Comparison of ENCODE assay signal across 10 mouse cellular contexts in the genomic region with DNA sequence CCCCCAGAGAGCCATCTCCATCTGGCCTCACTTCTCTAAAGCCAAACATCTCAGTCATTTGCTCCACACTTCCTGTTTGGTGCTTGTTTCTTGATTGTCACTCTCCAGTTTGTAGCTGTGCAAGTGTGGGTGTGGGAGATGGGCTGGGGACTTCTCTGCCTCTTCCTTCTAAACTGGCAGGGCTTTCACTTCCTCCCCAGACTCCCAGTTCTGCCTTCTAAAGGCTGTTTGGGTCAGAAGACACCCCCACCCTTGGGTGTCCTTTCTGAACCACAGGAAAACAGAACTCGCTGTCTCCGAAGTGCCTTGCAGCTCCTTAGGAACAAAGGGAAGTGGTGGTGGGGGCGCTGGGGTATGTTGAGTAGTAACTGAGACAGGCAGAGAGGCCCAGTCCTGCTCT. TPM values are rescaled to one million over a fixed set of nuclear protein-coding genes. Genes with fewer than 3 reads are reported as not detected.
DNase-seq lines count a peak whose midpoint lies in the region; ATAC-seq and TF ChIP-seq lines count a peak whose summit lies in the region.
"Had no signal": no experiment of that assay in that cellular context is flagged by ENCODE, and none has a peak within 500 bp of the region (broad histone marks: within the 10 kb centered on the region; RNA-seq: fewer than 3 reads in every experiment).

No protein-coding gene starts in this region.

- H3K9me3 ChIP-seq in heart, embryonic 11.5 days (replicated peaks; ENCODE audit: control insufficient read depth, low read length) = no peaks in the 10 kb centered on the region
- no peaks in the 10 kb centered on the region for H3K9me3 ChIP-seq in hindbrain, postnatal 0 days (ENCODE audit: low read length)
- H3K9me3 ChIP-seq: limb, embryonic 12.5 days; neural tube, embryonic 15.5 days had no signal

- H3K4me2 ChIP-seq in heart, embryonic 11.5 days = no peak overlapping the region
- H3K4me2 ChIP-seq in hindbrain, postnatal 0 days (ENCODE audit: low read depth, low read length) = no peak overlapping the region
- H3K4me2 ChIP-seq: limb, embryonic 12.5 days; neural tube, embryonic 15.5 days had no signal

- 58% methylated on average over 3 of the region's 3 CpGs for WGBS in heart, adult 2 months
- WGBS in heart, embryonic 11.5 days (ENCODE audit: insufficient replicate concordance) = 69% methylated on average over 3 of the region's 3 CpGs
- 80% methylated on average over 3 of the region's 3 CpGs for WGBS in hindbrain, postnatal 0 days

- ATAC-seq in heart, embryonic 11.5 days (replicated peaks; ENCODE audit: insufficient number of reproducible peaks, low FRiP score, low TSS enrichment) = no peak
- peak; percentile 76 for ATAC-seq in megakaryocyte, adult 5-6 weeks (ENCODE audit: poor library complexity, severe bottlenecking)
- ATAC-seq in hindbrain, postnatal 0 days = no peak

- TF ChIP-seq POLR2A in heart, adult 2 months (IDR thresholded peaks at IDR 0.05; ENCODE audit: insufficient read depth, low read depth, low read length) = no peak

- H3K27ac ChIP-seq in heart, adult 2 months = no peak overlapping the region; the same call in 1 of the 2 replicates
- H3K27ac ChIP-seq in heart, embryonic 11.5 days (ENCODE audit: low read depth, low read length) = no peak overlapping the region
- H3K27ac ChIP-seq in hindbrain, postnatal 0 days = no peak overlapping the region
- H3K27ac ChIP-seq: limb, embryonic 12.5 days; neural tube, embryonic 15.5 days had no signal

- no peak for TF ChIP-seq EP300 in heart, adult 2 months (IDR thresholded peaks at IDR 0.05; ENCODE audit: insufficient read depth, low read depth, low read length)

- no peak overlapping the region for H3K9ac ChIP-seq in heart, adult 2 months (ENCODE audit: low read depth, low read length)
- H3K9ac ChIP-seq in heart, embryonic 11.5 days (ENCODE audit: low read depth, low read length) = no peak overlapping the region
- H3K9ac ChIP-seq in hindbrain, postnatal 0 days (replicated peaks; ENCODE audit: low read length) = no peak overlapping the region
- H3K9ac ChIP-seq: limb, embryonic 12.5 days; neural tube, embryonic 15.5 days had no signal

- no peaks in the 10 kb centered on the region for H3K79me2 ChIP-seq in heart, adult 2 months (replicated peaks; ENCODE audit: control insufficient read depth, insufficient read depth, low read length)

- no peak for TF ChIP-seq CTCF in heart, adult 2 months (IDR thresholded peaks at IDR 0.05)
- TF ChIP-seq CTCF in hindbrain, postnatal 0 days (IDR thresholded peaks at IDR 0.05; ENCODE audit: low read depth) = no peak

- H3K4me3 ChIP-seq in heart, adult 2 months = no peak overlapping the region
- no peak overlapping the region for H3K4me3 ChIP-seq in heart, embryonic 11.5 days (ENCODE audit: low read depth, low read length)
- H3K4me3 ChIP-seq in hindbrain, postnatal 0 days (ENCODE audit: low read length) = no peak overlapping the region
- H3K4me3 ChIP-seq: limb, embryonic 12.5 days; neural tube, embryonic 15.5 days had no signal

- no peaks in the 10 kb centered on the region for H3K27me3 ChIP-seq in heart, adult 2 months (ENCODE audit: control insufficient read depth, insufficient read depth, low read length)
- H3K27me3 ChIP-seq in heart, embryonic 11.5 days (ENCODE audit: control insufficient read depth, insufficient read depth, low read length) = peaks cover 33% of the 10 kb centered on the region
- H3K27me3 ChIP-seq in hindbrain, postnatal 0 days (ENCODE audit: insufficient read depth, low read length) = no peaks in the 10 kb centered on the region

- DNase-seq in heart, adult 2 months = peak; percentile 44 to 73
- peak; percentile 87 for DNase-seq in A20 (ENCODE audit: low read depth, low spot score)
- peak; percentile 8 to 9 for DNase-seq in frontal cortex, postnatal 36 days (ENCODE audit: low spot score in 2 of 2)
- no peak for DNase-seq in hindbrain, postnatal 0 days (ENCODE audit: low spot score)
- DNase-seq in urinary bladder, postnatal 36 days (ENCODE audit: low spot score in 2 of 2) = no peak
- no peak for DNase-seq in embryo, embryonic 10 days (ENCODE audit: low spot score)

- no peaks in the 10 kb centered on the region for H3K36me3 ChIP-seq in heart, adult 2 months (ENCODE audit: control insufficient read depth, insufficient read depth, low read length)
- no peaks in the 10 kb centered on the region for H3K36me3 ChIP-seq in heart, embryonic 11.5 days (ENCODE audit: control insufficient read depth, insufficient read depth, low read length)
- no peaks in the 10 kb centered on the region for H3K36me3 ChIP-seq in hindbrain, postnatal 0 days (ENCODE audit: insufficient read depth, low read length)
- H3K36me3 ChIP-seq: limb, embryonic 12.5 days; neural tube, embryonic 15.5 days had no signal

- peaks cover 2% of the 10 kb centered on the region; the same call in 1 of the 2 replicates for H3K4me1 ChIP-seq in heart, adult 2 months (ENCODE audit: control insufficient read depth, insufficient read depth, low read length)
- H3K4me1 ChIP-seq in heart, embryonic 11.5 days (ENCODE audit: control insufficient read depth, insufficient read depth, low read length) = peaks cover 5% of the 10 kb centered on the region; the same call in 1 of the 2 replicates
- peaks cover 11% of the 10 kb centered on the region; the same call in 1 of the 2 replicates for H3K4me1 ChIP-seq in hindbrain, postnatal 0 days (ENCODE audit: insufficient read depth, low read length)

- intact Hi-C loops in heart, adult 2 months (cut with DNase I) = loop anchor here (5.0 kb wide), 1 partner anchor 39 kb away; no protein-coding TSS in a partner anchor

RNA-seq across cellular contexts. Expression of gene Il6ra, which starts 1.8 kb away (rescaled TPM):
- total RNA-seq in heart, adult 2 months (2021) = 1 to 10 TPM; 4.3 to 4.8 TPM
- polyA plus RNA-seq in heart, adult 2 months (2012; rRNA removed) = 2.5 and 2.8 TPM in 2 replicates
- 0.08 and 0.23 TPM in 2 replicates for polyA plus RNA-seq in heart, embryonic 11.5 days (2014; fragmentation: Nextera tagmentation; extraction: Ambion mirVana)
- 147 and 166 TPM in 2 replicates for total RNA-seq in megakaryocyte, adult 5-6 weeks (2015)
- total RNA-seq in megakaryocyte, adult 5-6 weeks (2017) = 63.8 and 71.2 TPM in 2 replicates
- 0.68 and 1.8 TPM in 2 replicates for total RNA-seq in hindbrain, postnatal 0 days (2014; rRNA removed)
- polyA plus RNA-seq in hindbrain, postnatal 0 days (2015; fragmentation: Nextera tagmentation; extraction: Ambion mirVana) = 2.1 and 2.4 TPM in 2 replicates

RNA-seq across cellular contexts. Expression of gene Atp8b2, which starts 52.1 kb away (rescaled TPM):
- total RNA-seq in heart, adult 2 months (2021) = 10 to 100 TPM; 15.7 to 18.0 TPM
- polyA plus RNA-seq in heart, adult 2 months (2012; rRNA removed) = 27.3 and 50.1 TPM in 2 replicates
- 11.2 and 13.8 TPM in 2 replicates for polyA plus RNA-seq in heart, embryonic 11.5 days (2014; fragmentation: Nextera tagmentation; extraction: Ambion mirVana)
- total RNA-seq in megakaryocyte, adult 5-6 weeks (2015) = 11.6 and 17.5 TPM in 2 replicates
- total RNA-seq in megakaryocyte, adult 5-6 weeks (2017) = 37.2 and 37.3 TPM in 2 replicates
- 63.0 and 83.5 TPM in 2 replicates for total RNA-seq in hindbrain, postnatal 0 days (2014; rRNA removed)
- polyA plus RNA-seq in hindbrain, postnatal 0 days (2015; fragmentation: Nextera tagmentation; extraction: Ambion mirVana) = 9.8 and 10.9 TPM in 2 replicates

Comparison
In these comparisons a context has a peak if more than half of its experiments do, and no peak if none do; other contexts are left out.
1. DNase-seq: peak in heart, adult 2 months (2 of 2), A20 (single experiment) and frontal cortex, postnatal 36 days (2 of 2); none in hindbrain, postnatal 0 days (single experiment), urinary bladder, postnatal 36 days (0 of 2) and embryo, embryonic 10 days (single experiment).
2. RNA of gene Il6ra, which starts 1.8 kb away (total RNA-seq): 63.8 to 166 TPM in megakaryocyte, adult 5-6 weeks; 4.3 to 4.8 TPM in heart, adult 2 months and 0.68 to 1.8 TPM in hindbrain, postnatal 0 days; every median in the first group is over 10 times any median in the second.